Mouse (Mus musculus) liver, postnatal 0 days (tissue): Measurements from ENCODE around the gene Slc17a1. TPM values are rescaled to one million over a fixed set of nuclear protein-coding genes. Genes with fewer than 3 reads are reported as not detected.

Experiments used
- ATAC-seq: fragments of 200-750 bp; cut with Nextera tagmentation; 2 replicates; pipeline ENCODE4 v1.8.0; 2017; ENCODE audit warnings: mild to moderate bottlenecking, moderate library complexity
- DNase-seq: peaks from one replicate; pipeline ENCODE4 v3.0.0-alpha.2; 2016
- H3K27ac ChIP-seq: fragments of 300-500 bp; sonication (generic); 2 replicates; pipeline ENCODE4 v1.5.1; 2014; ENCODE audit warnings: antibody characterized with exemption, moderate library complexity, mild to moderate bottlenecking, low read depth
- H3K27me3 ChIP-seq: fragments of 300-500 bp; sonication (generic); 2 replicates; pipeline ENCODE4 v1.6.1; 2014; ENCODE audit warnings: low read length, control low read depth, mixed read lengths; ENCODE audit not compliant: insufficient read depth
- H3K36me3 ChIP-seq: fragments of 300-500 bp; sonication (generic); replicated peaks from 2 replicates; pipeline ENCODE4 v1.6.1; 2014; ENCODE audit warnings: mild to moderate bottlenecking, control low read depth, low read length, moderate library complexity, mixed read lengths; ENCODE audit not compliant: insufficient read depth
- H3K4me1 ChIP-seq: fragments of 300-500 bp; sonication (generic); 2 replicates; pipeline ENCODE4 v1.6.1; 2014; ENCODE audit warnings: antibody characterized with exemption, mild to moderate bottlenecking, control low read depth; ENCODE audit not compliant: insufficient read depth
- H3K4me2 ChIP-seq: fragments of 300-500 bp; sonication (generic); 2 replicates; pipeline ENCODE4 v1.6.1; 2014; ENCODE audit warnings: low read depth, mild to moderate bottlenecking, low read length, moderate library complexity, mixed read lengths
- H3K4me3 ChIP-seq: fragments of 300-500 bp; sonication (generic); 2 replicates; pipeline ENCODE4 v1.5.1; 2014; ENCODE audit warnings: low read depth, low read length
- H3K9ac ChIP-seq: fragments of 300-500 bp; sonication (generic); replicated peaks from 2 replicates; pipeline ENCODE4 v1.6.1; 2014; ENCODE audit warnings: mild to moderate bottlenecking, moderate library complexity
- H3K9me3 ChIP-seq: fragments of 300-500 bp; sonication (generic); 2 replicates; pipeline ENCODE4 v1.6.1; 2016; ENCODE audit warnings: mild to moderate bottlenecking, control low read depth, low read length, mixed read lengths
- CTCF ChIP-seq: sonication (generic); IDR thresholded peaks from 2 replicates; pipeline ENCODE4 v1.5.1; 2016; ENCODE audit warnings: antibody characterized with exemption, low read depth
- EP300 ChIP-seq: IDR thresholded peaks from 2 replicates; pipeline ENCODE4 v1.6.1; 2016; ENCODE audit warnings: antibody characterized with exemption, low read depth, mild to moderate bottlenecking
- WGBS: fragments of 180-500 bp; shearing (Covaris S2); extraction: QIAGEN DNeasy Blood & Tissue Kit; methylation state at CpG from one replicate; pipeline ENCODE4 v1.1.7; 2014; ENCODE audit not compliant: insufficient replicate concordance; 5-methylcytosine and 5-hydroxymethylcytosine counted together
- polyA plus RNA-seq: library from polyadenylated mRNA; unstranded; fragments of >200 nt; fragmentation: Nextera tagmentation; extraction: Ambion mirVana; gene quantifications from 2 replicates; pipeline ENCODE4 v1.2.1, GENCODE M21; 2015

Slc17a1 gene
- polyA plus RNA-seq, 1 experiment from 2014 or later, result 1.2 TPM

DNA sequence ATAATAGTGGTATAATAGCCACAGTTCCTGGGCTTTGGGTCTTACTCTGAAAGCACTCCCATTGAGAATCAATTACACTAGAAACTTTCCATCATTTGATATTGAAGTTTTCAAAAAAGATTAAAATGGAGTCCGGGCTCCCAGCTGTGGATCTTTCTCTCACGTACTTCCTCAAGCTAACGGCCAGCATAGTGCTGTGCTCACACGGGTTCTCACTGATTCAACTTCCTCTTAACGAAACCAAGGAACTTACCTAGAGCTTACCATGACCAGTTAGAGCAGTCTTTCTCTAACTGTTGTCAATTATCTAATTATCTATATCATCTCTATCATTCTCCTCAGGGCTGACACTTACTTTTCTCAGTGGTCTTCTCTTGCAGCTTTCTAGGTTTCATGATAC, 12.1 kb downstream of the Slc17a1 start:
- 23% methylated on average over 5 of the region's 5 CpGs for WGBS
- H3K9ac ChIP-seq, result no peak overlapping the region
- no peak overlapping the region for H3K4me2 ChIP-seq
- no peak for TF ChIP-seq CTCF
- TF ChIP-seq EP300, result no peak
- H3K27ac ChIP-seq, result no peak overlapping the region
- peaks cover 4% of the 10 kb centered on the region; the same call in 1 of the 2 replicates for H3K4me1 ChIP-seq
- H3K27me3 ChIP-seq, result no peaks in the 10 kb centered on the region
- no peak for ATAC-seq
- no peaks in the 10 kb centered on the region for H3K36me3 ChIP-seq
- H3K4me3 ChIP-seq, result no peak overlapping the region
- no peaks in the 10 kb centered on the region for H3K9me3 ChIP-seq
- DNase-seq, result no peak

DNA sequence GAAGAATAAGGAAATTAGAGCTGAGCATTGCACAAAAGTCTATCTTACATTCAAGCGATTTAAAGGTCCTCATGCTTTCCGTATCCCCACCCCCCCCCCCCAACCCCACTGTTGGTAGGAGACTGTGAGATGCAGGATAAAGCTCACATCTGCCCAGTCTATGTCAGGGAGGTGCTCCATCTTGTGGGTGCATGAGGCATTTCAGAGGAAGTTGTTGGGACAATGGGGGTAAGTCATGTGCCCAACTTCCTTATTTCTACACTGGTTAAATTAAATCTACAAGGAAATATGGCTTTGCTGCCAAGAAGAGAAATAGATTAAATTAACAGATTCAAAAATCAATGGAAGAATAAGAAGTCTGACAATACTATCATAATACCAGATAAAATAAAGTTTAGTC, 18.0 kb downstream of the Slc17a1 start:
- DNase-seq, result peak; percentile 59
- Histone ChIP-seq H3K4me2 (no peak overlapping the region), H3K27ac (no peak overlapping the region), H3K9me3 (no peaks in the 10 kb centered on the region), H3K4me1 (peaks cover 4% of the 10 kb centered on the region; the same call in 1 of the 2 replicates), H3K9ac (no peak overlapping the region), H3K27me3 (no peaks in the 10 kb centered on the region), H3K4me3 (no peak overlapping the region), H3K36me3 (no peaks in the 10 kb centered on the region)
- ATAC-seq, result peak; percentile 74
- 10% methylated on average over 2 of the region's 2 CpGs for WGBS
- TF ChIP-seq EP300, result no peak
- peak; percentile 81 for TF ChIP-seq CTCF

DNA sequence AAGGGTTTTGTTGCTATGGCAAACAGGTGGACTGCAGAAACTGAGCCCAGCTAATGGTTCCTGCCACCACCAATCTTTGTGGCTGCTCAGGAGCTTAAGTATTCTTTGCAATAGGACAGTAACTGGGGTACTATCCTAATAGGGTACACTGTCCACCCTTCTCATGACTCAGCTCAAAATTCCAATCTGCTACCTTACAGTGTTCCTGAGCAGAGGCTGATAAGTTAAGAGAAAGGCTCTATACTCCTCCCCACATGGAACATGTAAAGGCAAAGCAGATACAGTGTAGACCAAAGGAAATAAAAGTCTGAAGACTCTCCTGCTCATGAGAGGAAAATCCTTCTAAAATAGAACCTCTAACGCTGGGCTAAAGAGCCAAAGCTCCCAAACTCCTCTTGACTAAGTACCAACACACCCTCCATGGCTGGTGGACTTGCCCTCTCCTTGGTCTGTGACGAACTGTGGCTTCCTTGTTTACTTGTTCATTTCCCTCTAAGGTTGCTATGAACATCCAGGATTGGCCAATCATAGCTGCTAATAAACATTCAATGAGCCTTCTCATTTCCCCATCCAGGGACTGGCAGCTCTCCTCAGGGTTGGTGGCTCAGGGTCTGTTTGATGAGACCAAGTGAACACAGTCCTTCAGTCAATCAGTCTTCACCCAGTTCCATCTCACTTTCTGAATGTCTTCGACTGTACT, 19.6 kb downstream of the Slc17a1 start:
- Histone ChIP-seq H3K4me2 (no peak overlapping the region), H3K9ac (no peak overlapping the region), H3K4me3 (no peak overlapping the region), H3K4me1 (peaks cover 4% of the 10 kb centered on the region; the same call in 1 of the 2 replicates), H3K36me3 (no peaks in the 10 kb centered on the region), H3K27ac (no peak overlapping the region), H3K27me3 (no peaks in the 10 kb centered on the region), H3K9me3 (no peaks in the 10 kb centered on the region)
- TF ChIP-seq CTCF, result no peak
- TF ChIP-seq EP300, result peak; percentile 67; the same call in 1 of the 2 replicates
- 63% methylated on average over 3 of the region's 3 CpGs for WGBS
- ATAC-seq (peak; percentile 60), DNase-seq (no peak)

DNA sequence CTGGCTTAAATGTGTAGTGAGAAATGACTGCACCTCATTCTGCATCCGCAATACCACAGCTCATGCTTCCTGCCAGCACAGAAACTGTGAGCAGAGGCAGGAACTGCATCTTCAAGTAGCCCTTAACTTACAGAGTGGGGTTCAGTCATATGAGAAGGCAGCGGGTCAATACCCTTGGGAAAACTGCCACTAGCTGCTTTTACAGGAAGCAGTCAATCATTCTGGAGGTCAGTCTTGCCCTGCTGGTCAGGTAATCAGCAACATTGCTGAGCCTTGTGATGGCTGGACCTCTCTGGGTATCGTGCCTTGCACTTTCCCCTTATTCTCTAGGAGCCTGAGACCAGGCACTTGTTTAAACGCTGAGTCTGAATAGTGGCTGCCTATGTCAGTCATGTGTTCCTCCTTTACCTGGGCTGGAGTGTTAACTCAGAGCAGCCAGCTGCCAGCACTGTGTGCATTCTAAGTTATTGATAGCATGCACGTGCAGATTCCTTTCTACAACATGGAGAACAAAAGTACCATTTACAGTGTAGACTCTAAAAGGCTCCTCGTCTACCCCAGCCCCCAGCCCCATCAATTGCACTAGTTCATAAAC, 21.6 kb downstream of the Slc17a1 start:
- H3K9me3 ChIP-seq, result no peaks in the 10 kb centered on the region
- H3K27ac ChIP-seq, result no peak overlapping the region
- ATAC-seq (no peak), DNase-seq (no peak)
- no peaks in the 10 kb centered on the region for H3K36me3 ChIP-seq
- no peaks in the 10 kb centered on the region for H3K27me3 ChIP-seq
- H3K4me1 ChIP-seq, result peaks cover 4% of the 10 kb centered on the region; the same call in 1 of the 2 replicates
- WGBS, result 72% methylated on average over 6 of the region's 6 CpGs
- H3K4me2 ChIP-seq, result no peak overlapping the region
- H3K9ac ChIP-seq, result no peak overlapping the region
- TF ChIP-seq CTCF (no peak), EP300 (no peak)
- no peak overlapping the region for H3K4me3 ChIP-seq

DNA sequence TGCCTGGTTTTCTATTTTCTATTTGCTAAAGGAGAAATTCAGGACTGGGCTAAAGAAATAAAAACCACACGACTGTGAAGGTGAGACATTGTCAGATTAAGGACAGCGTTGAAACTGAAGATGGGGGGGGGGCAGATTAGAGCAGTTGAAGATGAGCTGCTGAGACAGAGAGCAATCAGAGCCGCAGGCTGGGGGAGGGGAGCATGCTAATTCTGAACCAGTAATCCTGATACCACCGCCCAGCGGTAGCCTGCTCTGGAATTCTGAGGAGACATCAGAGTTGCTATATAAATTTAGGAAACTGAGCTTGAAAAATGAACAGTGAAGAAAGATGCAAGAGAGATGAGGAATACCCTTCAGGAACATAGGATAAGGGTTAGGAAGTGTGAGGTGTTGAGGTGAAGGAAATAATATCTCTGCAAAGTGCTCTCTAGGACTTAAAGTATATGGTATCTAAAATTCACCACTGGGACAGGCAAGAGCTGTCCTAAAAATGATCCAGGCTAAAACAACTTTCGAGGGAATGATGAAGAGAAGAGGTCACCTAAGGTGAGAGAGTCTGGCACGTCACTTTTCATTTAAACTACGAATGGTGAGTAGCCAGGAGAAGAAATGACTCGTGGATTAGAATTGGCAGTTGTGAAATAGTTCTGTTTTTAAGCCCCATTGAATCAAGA, 25.2 kb downstream of the Slc17a1 start:
- TF ChIP-seq EP300 (no peak), CTCF (no peak)

DNA sequence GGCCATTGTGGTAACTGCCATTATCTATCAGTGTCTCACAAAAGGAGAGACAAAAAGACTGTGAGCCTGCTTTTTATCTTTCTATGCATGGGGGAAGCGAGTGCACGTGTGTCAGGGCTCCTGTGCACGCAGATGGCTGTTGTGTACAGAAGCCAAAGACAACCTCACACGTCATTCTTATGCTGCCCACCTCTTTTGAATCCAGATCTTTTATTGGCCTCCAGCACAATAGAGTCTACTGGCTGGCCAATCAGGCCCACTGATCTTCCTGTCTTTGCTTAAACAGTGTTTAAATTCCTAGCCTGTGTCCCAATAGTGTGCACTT, 25.7 kb downstream of the Slc17a1 start:
- H3K9me3 ChIP-seq, result no peaks in the 10 kb centered on the region
- ATAC-seq (no peak), DNase-seq (no peak)
- H3K9ac ChIP-seq, result no peak overlapping the region
- no peaks in the 10 kb centered on the region for H3K27me3 ChIP-seq
- TF ChIP-seq CTCF, result no peak
- TF ChIP-seq EP300, result peak; percentile 50; the same call in 1 of the 2 replicates
- H3K27ac ChIP-seq, result no peak overlapping the region
- no peaks in the 10 kb centered on the region for H3K36me3 ChIP-seq
- no peaks in the 10 kb centered on the region; the same call in 1 of the 2 replicates for H3K4me1 ChIP-seq
- H3K4me3 ChIP-seq, result no peak overlapping the region
- no peak overlapping the region for H3K4me2 ChIP-seq
- WGBS, result 56% methylated on average over 4 of the region's 4 CpGs

More for the DNA sequence above, 25.2 kb downstream of the Slc17a1 start:
- H3K4me1 ChIP-seq, result no peaks in the 10 kb centered on the region
- no peaks in the 10 kb centered on the region for H3K27me3 ChIP-seq
- 58% methylated on average over 9 of the region's 9 CpGs for WGBS
- H3K9me3 ChIP-seq, result no peaks in the 10 kb centered on the region
- no peak for ATAC-seq
- no peak for DNase-seq
- H3K4me2 ChIP-seq, result no peak overlapping the region
- no peaks in the 10 kb centered on the region for H3K36me3 ChIP-seq
- H3K27ac ChIP-seq, result no peak overlapping the region
- no peak overlapping the region for H3K4me3 ChIP-seq
- no peak overlapping the region for H3K9ac ChIP-seq
